Mouse (Mus musculus) liver, postnatal 0 days (tissue): Measurements from ENCODE around the gene Rassf4. TPM values are rescaled to one million over a fixed set of nuclear protein-coding genes. Genes with fewer than 3 reads are reported as not detected.

Experiments
- ATAC-seq: fragments of 200-750 bp; cut with Nextera tagmentation; 2 replicates; pipeline ENCODE4 v1.8.0; 2017; ENCODE audit warnings: mild to moderate bottlenecking, moderate library complexity
- DNase-seq: peaks from one replicate; pipeline ENCODE4 v3.0.0-alpha.2; 2016
- H3K27ac ChIP-seq: fragments of 300-500 bp; sonication (generic); 2 replicates; pipeline ENCODE4 v1.5.1; 2014; ENCODE audit warnings: antibody characterized with exemption, moderate library complexity, mild to moderate bottlenecking, low read depth
- H3K27me3 ChIP-seq: fragments of 300-500 bp; sonication (generic); 2 replicates; pipeline ENCODE4 v1.6.1; 2014; ENCODE audit warnings: low read length, control low read depth, mixed read lengths; ENCODE audit not compliant: insufficient read depth
- H3K36me3 ChIP-seq: fragments of 300-500 bp; sonication (generic); replicated peaks from 2 replicates; pipeline ENCODE4 v1.6.1; 2014; ENCODE audit warnings: mild to moderate bottlenecking, control low read depth, low read length, moderate library complexity, mixed read lengths; ENCODE audit not compliant: insufficient read depth
- H3K4me1 ChIP-seq: fragments of 300-500 bp; sonication (generic); 2 replicates; pipeline ENCODE4 v1.6.1; 2014; ENCODE audit warnings: antibody characterized with exemption, mild to moderate bottlenecking, control low read depth; ENCODE audit not compliant: insufficient read depth
- H3K4me2 ChIP-seq: fragments of 300-500 bp; sonication (generic); 2 replicates; pipeline ENCODE4 v1.6.1; 2014; ENCODE audit warnings: low read depth, mild to moderate bottlenecking, low read length, moderate library complexity, mixed read lengths
- H3K4me3 ChIP-seq: fragments of 300-500 bp; sonication (generic); 2 replicates; pipeline ENCODE4 v1.5.1; 2014; ENCODE audit warnings: low read depth, low read length
- H3K9ac ChIP-seq: fragments of 300-500 bp; sonication (generic); replicated peaks from 2 replicates; pipeline ENCODE4 v1.6.1; 2014; ENCODE audit warnings: mild to moderate bottlenecking, moderate library complexity
- H3K9me3 ChIP-seq: fragments of 300-500 bp; sonication (generic); 2 replicates; pipeline ENCODE4 v1.6.1; 2016; ENCODE audit warnings: mild to moderate bottlenecking, control low read depth, low read length, mixed read lengths
- CTCF ChIP-seq: sonication (generic); IDR thresholded peaks from 2 replicates; pipeline ENCODE4 v1.5.1; 2016; ENCODE audit warnings: antibody characterized with exemption, low read depth
- EP300 ChIP-seq: IDR thresholded peaks from 2 replicates; pipeline ENCODE4 v1.6.1; 2016; ENCODE audit warnings: antibody characterized with exemption, low read depth, mild to moderate bottlenecking
- WGBS: fragments of 180-500 bp; shearing (Covaris S2); extraction: QIAGEN DNeasy Blood & Tissue Kit; methylation state at CpG from one replicate; pipeline ENCODE4 v1.1.7; 2014; ENCODE audit not compliant: insufficient replicate concordance; 5-methylcytosine and 5-hydroxymethylcytosine counted together
- polyA plus RNA-seq: library from polyadenylated mRNA; unstranded; fragments of >200 nt; fragmentation: Nextera tagmentation; extraction: Ambion mirVana; gene quantifications from 2 replicates; pipeline ENCODE4 v1.2.1, GENCODE M21; 2015

Rassf4 gene
- polyA plus RNA-seq, 1 experiment from 2014 or later, result 9.6 TPM

DNA sequence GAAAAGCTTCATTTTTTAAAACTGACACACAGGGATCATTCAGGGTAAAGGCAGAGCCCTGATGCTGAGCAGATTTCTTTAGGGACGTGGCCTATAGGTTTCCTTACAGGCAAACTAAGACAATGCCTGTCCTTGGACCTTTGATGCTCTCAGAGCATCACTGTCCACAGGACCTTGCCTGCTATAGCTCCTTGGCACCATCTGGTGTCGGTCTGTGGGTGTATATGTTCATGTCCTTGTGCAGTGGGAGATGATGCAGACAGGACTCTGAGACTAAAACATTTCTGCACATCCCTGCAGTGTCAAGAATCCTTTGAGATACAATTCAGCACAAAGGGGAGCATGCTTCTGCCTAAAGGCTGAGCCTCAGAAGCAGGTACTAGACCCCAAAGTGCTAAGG, 23.7 kb upstream of the Rassf4 start:
- no peak overlapping the region for H3K4me3 ChIP-seq
- ATAC-seq (no peak), DNase-seq (peak; percentile 36)
- no peaks in the 10 kb centered on the region for H3K9me3 ChIP-seq
- no peak overlapping the region for H3K27ac ChIP-seq
- WGBS, result 48% methylated on average over 2 of the region's 2 CpGs
- no peaks in the 10 kb centered on the region for H3K4me1 ChIP-seq
- no peaks in the 10 kb centered on the region for H3K27me3 ChIP-seq
- H3K9ac ChIP-seq, result no peak overlapping the region
- H3K4me2 ChIP-seq, result no peak overlapping the region
- TF ChIP-seq EP300 (no peak), CTCF (peak; percentile 79)
- no peaks in the 10 kb centered on the region for H3K36me3 ChIP-seq

DNA sequence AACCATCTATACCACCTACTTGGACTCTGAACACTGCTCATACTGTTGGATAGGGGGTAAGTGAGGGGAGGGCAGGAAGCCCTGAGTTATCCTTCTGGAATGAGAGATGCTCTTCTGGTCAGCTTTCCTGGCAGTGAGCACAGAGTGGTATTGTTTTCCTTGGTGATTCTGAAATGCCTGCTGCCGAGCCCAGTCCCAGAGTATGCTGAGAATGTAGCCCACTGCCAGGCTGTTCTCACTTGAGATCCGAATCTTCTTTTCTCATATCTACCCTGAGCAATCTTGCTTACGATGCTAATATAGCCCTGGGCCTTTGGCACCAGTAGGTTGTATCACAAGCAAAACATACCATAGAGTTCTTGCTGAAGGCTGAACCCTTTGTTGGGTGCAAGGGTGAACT, 20.6 kb upstream of the Rassf4 start:
- H3K27me3 ChIP-seq, result no peaks in the 10 kb centered on the region
- no peak for DNase-seq
- no peaks in the 10 kb centered on the region for H3K4me1 ChIP-seq
- H3K36me3 ChIP-seq, result no peaks in the 10 kb centered on the region
- no peak for TF ChIP-seq EP300
- TF ChIP-seq CTCF, result no peak
- H3K27ac ChIP-seq, result no peak overlapping the region
- no peak overlapping the region for H3K4me3 ChIP-seq
- no peak overlapping the region for H3K9ac ChIP-seq
- H3K4me2 ChIP-seq, result no peak overlapping the region
- no peaks in the 10 kb centered on the region for H3K9me3 ChIP-seq
- WGBS, result 52% methylated on average over 3 of the region's 3 CpGs
- no peak for ATAC-seq

GRCm38 (mm10) chr6:116693639-116694038, 19.9 kb upstream of the Rassf4 start:
- H3K9me3 ChIP-seq, result no peaks in the 10 kb centered on the region
- no peak overlapping the region for H3K27ac ChIP-seq
- H3K4me2 ChIP-seq, result no peak overlapping the region
- no peaks in the 10 kb centered on the region for H3K36me3 ChIP-seq
- H3K4me3 ChIP-seq, result no peak overlapping the region
- H3K27me3 ChIP-seq, result no peaks in the 10 kb centered on the region
- H3K4me1 ChIP-seq, result no peaks in the 10 kb centered on the region
- WGBS, result 67% methylated on average over 4 of the region's 4 CpGs
- TF ChIP-seq EP300 (no peak), CTCF (no peak)
- ATAC-seq, result no peak
- H3K9ac ChIP-seq, result no peak overlapping the region
- no peak for DNase-seq

DNA sequence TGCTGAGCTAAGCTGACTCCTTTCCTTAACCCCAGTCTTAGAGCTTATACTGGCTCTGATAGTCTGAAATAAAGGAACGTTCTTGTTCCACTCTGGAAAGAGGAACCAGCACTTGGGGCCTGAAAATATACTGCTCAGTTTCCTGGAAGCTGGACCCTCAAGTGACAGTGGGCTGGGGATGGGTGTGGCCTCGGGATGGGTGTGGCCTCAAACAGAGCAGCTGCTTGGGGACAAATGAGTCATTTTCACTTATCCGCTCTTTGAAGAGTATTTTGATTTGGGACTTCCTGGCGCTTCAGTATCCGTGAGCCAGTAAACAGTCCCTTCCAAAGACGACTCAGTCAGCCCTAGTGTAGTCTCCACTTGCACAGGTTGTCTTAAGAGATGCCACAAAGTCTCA, 8.6 kb upstream of the Rassf4 start:
- Histone ChIP-seq H3K36me3 (no peaks in the 10 kb centered on the region), H3K4me3 (no peak overlapping the region), H3K4me1 (peaks cover 3% of the 10 kb centered on the region), H3K27me3 (no peaks in the 10 kb centered on the region), H3K4me2 (no peak overlapping the region), H3K27ac (0 out of 2 replicates have a peak overlapping the region, but pooled peaks have one; percentile 29), H3K9ac (no peak overlapping the region), H3K9me3 (no peaks in the 10 kb centered on the region)
- ATAC-seq (peak; percentile 63), DNase-seq (peak; percentile 72)
- TF ChIP-seq CTCF (no peak), EP300 (no peak)
- WGBS, result 12% methylated on average over 6 of the region's 6 CpGs

DNA sequence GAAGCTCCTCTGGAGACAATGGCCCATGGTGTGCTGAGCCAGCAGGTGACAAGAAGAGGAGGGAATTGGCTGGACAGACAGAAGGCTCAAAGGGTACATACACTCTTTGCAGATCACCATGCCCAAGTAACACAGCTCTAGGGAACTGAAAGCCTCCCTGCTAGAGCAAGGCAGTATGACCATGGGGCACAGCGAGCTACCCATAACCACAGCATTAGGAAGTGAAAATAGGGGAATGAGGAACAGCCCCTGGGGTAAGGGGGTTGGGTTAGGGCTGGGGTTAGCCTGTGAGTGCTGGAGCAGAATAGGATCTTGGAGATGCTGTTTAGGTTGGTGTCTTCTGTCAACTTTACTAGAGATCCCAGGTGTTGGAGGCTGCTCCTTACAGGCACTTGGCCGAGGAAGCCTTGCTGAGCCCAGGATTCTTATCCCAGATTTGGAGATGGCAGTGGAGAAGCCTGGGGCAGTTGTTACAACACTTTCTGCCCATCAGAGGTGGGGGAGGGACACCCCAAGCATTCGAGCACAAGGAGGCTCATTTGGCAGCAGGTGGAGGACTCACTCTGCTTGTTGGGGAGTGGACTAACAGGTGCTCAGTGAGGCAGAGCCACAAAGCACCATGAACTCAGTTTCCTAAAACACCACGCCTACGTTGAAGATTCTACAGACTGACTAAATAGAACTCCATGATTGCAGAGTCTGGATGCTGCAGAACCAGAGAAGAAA, 6.0 kb upstream of the Rassf4 start:
- Histone ChIP-seq H3K27me3 (no peaks in the 10 kb centered on the region), H3K4me1 (peaks cover 9% of the 10 kb centered on the region), H3K27ac (peak overlapping the region; percentile 66), H3K4me2 (no peak overlapping the region), H3K4me3 (no peak overlapping the region), H3K9me3 (no peaks in the 10 kb centered on the region), H3K36me3 (no peaks in the 10 kb centered on the region), H3K9ac (no peak overlapping the region)
- peak; percentile 68 for ATAC-seq
- TF ChIP-seq CTCF, result no peak
- TF ChIP-seq EP300, result no peak
- peak; percentile 44 for DNase-seq
- 50% methylated on average over 5 of the region's 5 CpGs for WGBS

DNA sequence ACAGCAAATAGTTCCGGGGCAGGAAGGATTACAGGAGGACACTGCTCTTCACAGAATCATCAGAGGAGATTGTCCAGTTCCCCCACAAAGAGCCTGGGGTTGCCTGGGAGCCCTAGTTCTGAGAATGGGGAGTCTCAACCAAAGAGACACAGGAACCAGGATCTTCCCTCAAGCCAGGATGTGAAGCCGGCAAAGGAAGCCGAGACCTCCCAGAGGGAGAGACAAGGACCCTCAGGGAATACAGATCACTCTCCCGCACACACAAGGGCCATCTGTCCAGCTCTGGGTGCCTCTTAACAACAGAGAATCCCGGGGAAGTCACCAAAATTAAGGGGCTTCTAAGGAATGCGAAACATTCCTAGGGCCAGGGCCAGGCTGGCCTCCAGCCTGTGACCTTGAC, 3.6 kb upstream of the Rassf4 start:
- no peaks in the 10 kb centered on the region for H3K36me3 ChIP-seq
- H3K9me3 ChIP-seq, result no peaks in the 10 kb centered on the region
- H3K27me3 ChIP-seq, result no peaks in the 10 kb centered on the region
- no peak overlapping the region for H3K4me3 ChIP-seq
- no peak for ATAC-seq
- TF ChIP-seq EP300 (no peak), CTCF (no peak)
- 80% methylated on average over 6 of the region's 6 CpGs for WGBS
- H3K27ac ChIP-seq, result peak overlapping the region; percentile 49; the same call in 1 of the 2 replicates
- no peak overlapping the region for H3K9ac ChIP-seq
- H3K4me2 ChIP-seq, result no peak overlapping the region
- DNase-seq, result no peak
- H3K4me1 ChIP-seq, result peaks cover 15% of the 10 kb centered on the region
